Mouse (Mus musculus) heart, embryonic 15.5 days (tissue): ENCODE results near the gene Zfp69. TPM values are rescaled to one million over a fixed set of nuclear protein-coding genes. Genes with fewer than 3 reads are reported as not detected.
A peak's percentile ranks its signal among the peaks of the same experiment; 100 is the strongest.

Source experiments
- ATAC-seq: fragments of 200-750 bp; cut with Nextera tagmentation; replicated peaks from 2 replicates; pipeline ENCODE4 v1.8.0; 2017; ENCODE audit warnings: low read depth, moderate TSS enrichment; ENCODE audit not compliant: insufficient number of reproducible peaks, insufficient read depth, low FRiP score
- H3K27ac ChIP-seq: fragments of 300-500 bp; sonication (generic); 2 replicates; pipeline ENCODE4 v1.5.1; 2015; ENCODE audit warnings: mild to moderate bottlenecking, inconsistent platforms
- H3K27me3 ChIP-seq: fragments of 300-500 bp; sonication (generic); 2 replicates; pipeline ENCODE4 v1.6.1; 2015; ENCODE audit warnings: inconsistent platforms
- H3K36me3 ChIP-seq: fragments of 300-500 bp; sonication (generic); 2 replicates; pipeline ENCODE4 v1.6.1; 2015; ENCODE audit warnings: mild to moderate bottlenecking, inconsistent platforms
- H3K4me1 ChIP-seq: fragments of 300-500 bp; sonication (generic); replicated peaks from 2 replicates; pipeline ENCODE4 v1.6.1; 2015; ENCODE audit warnings: inconsistent platforms
- H3K4me2 ChIP-seq: fragments of 300-500 bp; sonication (generic); 2 replicates; pipeline ENCODE4 v1.6.1; 2015; ENCODE audit warnings: inconsistent platforms, mild to moderate bottlenecking, moderate library complexity
- H3K4me3 ChIP-seq: fragments of 300-500 bp; sonication (generic); 2 replicates; pipeline ENCODE4 v1.5.1; 2015; ENCODE audit warnings: mild to moderate bottlenecking, inconsistent platforms
- H3K9ac ChIP-seq: fragments of 300-500 bp; sonication (generic); 2 replicates; pipeline ENCODE4 v1.6.1; 2015; ENCODE audit warnings: mild to moderate bottlenecking, inconsistent platforms
- H3K9me3 ChIP-seq: fragments of 300-500 bp; sonication (generic); replicated peaks from 2 replicates; pipeline ENCODE4 v1.6.1; 2016; ENCODE audit warnings: inconsistent platforms
- WGBS: fragments of 180-500 bp; shearing (Covaris S2); methylation state at CpG from one replicate; pipeline ENCODE4 v1.1.7; 2015; ENCODE audit warnings: mixed read lengths; 5-methylcytosine and 5-hydroxymethylcytosine counted together
- polyA plus RNA-seq: library from polyadenylated mRNA; unstranded; fragments of >200 nt; fragmentation: Nextera tagmentation; extraction: Ambion mirVana; gene quantifications from 2 replicates; pipeline ENCODE4 v1.2.1, GENCODE M21; 2015

Zfp69 gene
- polyA plus RNA-seq, 1 experiment from 2014 or later, result 10.7 TPM

DNA sequence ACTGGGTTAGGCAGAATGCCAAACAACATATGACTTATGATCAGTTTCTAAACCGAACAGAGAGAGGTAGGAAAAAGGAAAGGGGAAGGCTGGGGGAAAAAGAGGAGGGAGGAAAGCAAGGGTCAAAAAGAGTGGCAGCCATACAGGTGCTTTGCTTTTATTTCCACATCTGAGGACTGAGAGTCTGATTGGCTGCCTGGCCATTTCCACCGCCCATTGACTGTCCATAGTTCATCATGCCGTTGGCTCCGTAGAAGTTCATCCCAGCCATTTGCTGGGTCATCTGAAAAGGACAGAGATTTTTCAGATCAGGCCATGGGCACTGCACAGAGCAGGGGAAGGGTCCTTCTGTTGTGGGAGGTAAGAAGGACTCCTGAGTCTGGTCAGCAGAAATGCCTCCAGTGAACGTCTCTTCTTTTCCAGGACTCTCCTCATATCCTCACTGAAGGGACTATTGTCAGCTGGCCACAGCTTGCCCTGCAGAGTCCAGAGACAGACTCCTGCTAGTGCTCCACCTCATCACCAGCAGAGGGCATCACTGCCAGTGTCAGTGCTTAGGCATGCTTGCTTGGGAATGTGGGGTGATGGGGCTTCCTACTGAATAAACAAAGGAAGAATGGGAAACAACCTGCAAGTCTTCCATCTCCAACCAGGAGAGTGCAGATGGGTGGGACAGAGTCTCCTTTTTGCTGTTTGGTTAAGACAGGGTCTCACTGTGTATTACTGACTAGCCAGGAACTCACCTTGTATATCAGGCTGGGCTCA lies 18.1 kb upstream of the Zfp69 start:
- Histone ChIP-seq H3K9me3 (no peaks in the 10 kb centered on the region), H3K36me3 (peaks cover 33% of the 10 kb centered on the region), H3K27ac (no peak overlapping the region), H3K4me3 (no peak overlapping the region), H3K27me3 (no peaks in the 10 kb centered on the region), H3K4me2 (no peak overlapping the region), H3K9ac (no peak overlapping the region), H3K4me1 (no peaks in the 10 kb centered on the region)
- no peak for ATAC-seq
- WGBS, result 83% methylated on average over 5 of the region's 5 CpGs

DNA sequence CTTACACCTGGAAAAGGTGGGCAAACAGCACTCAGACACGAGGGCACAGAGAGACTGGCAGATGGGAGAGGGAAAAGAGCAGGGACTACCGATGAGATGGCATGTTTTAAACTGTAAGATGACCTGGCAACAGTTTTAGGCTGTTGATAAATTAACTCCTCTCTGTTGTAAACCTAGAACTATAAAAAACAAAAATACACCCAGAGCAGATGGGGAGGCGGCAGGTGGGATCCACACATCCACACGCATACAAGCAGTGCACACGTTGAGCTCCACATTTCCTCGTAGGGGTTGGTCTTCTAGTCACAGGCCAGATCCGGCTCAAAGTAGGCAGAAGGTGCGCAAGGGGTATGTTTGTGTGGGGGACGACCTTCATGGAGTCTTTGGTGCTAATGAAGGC lies 17.0 kb upstream of the Zfp69 start:
- H3K4me3 ChIP-seq, result no peak overlapping the region
- H3K9ac ChIP-seq, result no peak overlapping the region
- no peaks in the 10 kb centered on the region for H3K9me3 ChIP-seq
- ATAC-seq, result no peak
- no peak overlapping the region for H3K4me2 ChIP-seq
- 91% methylated on average over 9 of the region's 9 CpGs for WGBS
- no peaks in the 10 kb centered on the region for H3K27me3 ChIP-seq
- H3K4me1 ChIP-seq, result no peaks in the 10 kb centered on the region
- H3K27ac ChIP-seq, result no peak overlapping the region
- H3K36me3 ChIP-seq, result peaks cover 33% of the 10 kb centered on the region

DNA sequence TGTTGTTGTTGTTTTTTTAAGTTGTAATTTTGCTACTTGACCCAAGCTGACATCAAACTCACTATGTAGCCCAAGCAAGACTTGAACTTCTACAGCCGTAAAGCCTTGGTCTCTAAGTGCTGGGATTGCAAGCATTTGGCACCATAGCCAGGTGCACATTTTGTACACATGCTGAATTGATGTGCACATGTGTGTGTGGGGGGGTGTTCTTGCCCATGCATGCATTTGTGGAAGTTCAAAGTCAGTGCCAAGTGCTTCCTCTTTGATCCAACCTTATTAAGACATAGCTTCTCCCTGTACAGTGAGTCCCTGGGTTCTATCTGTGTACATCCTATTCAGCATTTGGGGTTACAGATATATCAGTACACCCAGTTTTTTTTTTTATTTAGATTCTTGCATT lies 4.1 kb upstream of the Zfp69 start:
- H3K4me1 ChIP-seq, result peaks cover 9% of the 10 kb centered on the region
- no peaks in the 10 kb centered on the region for H3K27me3 ChIP-seq
- no peaks in the 10 kb centered on the region for H3K9me3 ChIP-seq
- no peaks in the 10 kb centered on the region for H3K36me3 ChIP-seq
- WGBS, result 91% methylated on average over 1 of the region's 1 CpGs
- no peak for ATAC-seq
- no peak overlapping the region for H3K9ac ChIP-seq
- H3K27ac ChIP-seq, result no peak overlapping the region
- no peak overlapping the region for H3K4me2 ChIP-seq
- H3K4me3 ChIP-seq, result no peak overlapping the region

DNA sequence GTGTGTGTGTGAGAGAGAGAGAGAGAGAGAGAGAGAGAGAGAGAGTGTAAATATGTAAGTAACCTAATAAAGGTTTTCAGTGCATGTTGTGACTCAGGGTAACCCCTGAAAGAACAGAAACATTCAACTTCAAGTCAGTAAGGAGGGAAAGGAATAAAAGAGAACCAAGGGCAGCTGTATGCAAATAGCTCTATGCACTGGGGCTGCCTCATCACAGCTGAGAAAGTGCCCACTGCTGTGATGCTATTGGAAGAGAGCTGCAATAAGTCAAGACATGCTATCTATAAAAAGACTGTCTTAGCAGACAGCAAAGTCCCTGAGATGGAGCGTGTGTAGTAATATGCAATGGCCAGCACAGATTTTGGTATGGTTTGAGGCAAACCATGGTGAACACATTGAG lies 2.2 kb upstream of the Zfp69 start:
- 89% methylated on average over 1 of the region's 1 CpGs for WGBS
- H3K27me3 ChIP-seq, result no peaks in the 10 kb centered on the region
- peaks cover 14% of the 10 kb centered on the region for H3K4me1 ChIP-seq
- no peak overlapping the region for H3K4me2 ChIP-seq
- H3K36me3 ChIP-seq, result no peaks in the 10 kb centered on the region
- no peak for ATAC-seq
- H3K27ac ChIP-seq, result no peak overlapping the region
- H3K4me3 ChIP-seq, result no peak overlapping the region
- no peak overlapping the region for H3K9ac ChIP-seq
- H3K9me3 ChIP-seq, result no peaks in the 10 kb centered on the region

DNA sequence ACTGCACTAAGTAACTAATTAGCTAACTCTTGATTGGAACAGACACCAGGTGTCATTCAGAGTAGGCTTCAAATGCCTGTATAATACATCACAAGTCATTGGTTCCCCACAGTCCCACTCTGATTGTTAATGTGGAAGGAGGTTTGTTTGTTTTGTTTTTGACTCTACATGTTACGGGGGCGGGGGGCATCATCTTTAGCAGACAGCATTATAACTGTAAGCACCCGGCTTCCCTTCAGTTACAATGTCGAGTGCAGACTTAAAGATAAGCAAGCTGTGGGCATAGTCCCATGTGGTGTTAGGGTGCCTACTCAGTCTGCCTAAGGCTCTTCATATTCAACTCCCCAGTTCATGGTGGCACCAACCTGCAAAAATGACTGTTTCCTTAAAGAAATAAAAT lies 1.5 kb upstream of the Zfp69 start:
- peaks cover 14% of the 10 kb centered on the region for H3K4me1 ChIP-seq
- H3K9ac ChIP-seq, result no peak overlapping the region
- no peaks in the 10 kb centered on the region for H3K9me3 ChIP-seq
- no peaks in the 10 kb centered on the region for H3K36me3 ChIP-seq
- H3K27me3 ChIP-seq, result no peaks in the 10 kb centered on the region
- H3K27ac ChIP-seq, result peak overlapping the region; percentile 87
- H3K4me2 ChIP-seq, result no peak overlapping the region
- no peak overlapping the region for H3K4me3 ChIP-seq
- ATAC-seq, result no peak
- WGBS, result 49% methylated on average over 4 of the region's 4 CpGs

DNA sequence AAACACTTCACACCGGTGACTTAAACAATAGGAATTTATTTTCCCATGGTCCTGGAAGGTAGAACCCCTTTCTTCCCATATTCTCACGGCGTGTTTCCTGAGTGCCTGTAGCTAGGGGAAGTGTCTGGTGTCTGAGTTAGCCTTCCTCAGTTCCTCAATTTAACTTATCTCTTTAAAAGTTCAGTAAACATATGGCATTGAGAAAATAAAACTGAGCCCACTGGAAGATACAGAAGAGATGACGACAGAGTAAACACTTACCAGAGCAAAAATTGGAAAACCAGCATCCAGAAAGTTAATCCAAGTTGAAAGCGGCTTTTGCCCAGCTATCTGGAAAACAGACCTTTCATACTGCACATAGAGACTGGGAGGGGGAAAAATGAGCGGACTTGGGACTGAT lies 664 bp upstream of the Zfp69 start:
- WGBS, result 33% methylated on average over 6 of the region's 6 CpGs
- H3K27me3 ChIP-seq, result no peaks in the 10 kb centered on the region
- ATAC-seq, result peak; percentile 25; the same call in 1 of the 2 replicates
- peaks cover 14% of the 10 kb centered on the region for H3K4me1 ChIP-seq
- H3K4me2 ChIP-seq, result peak overlapping the region; percentile 91
- H3K9me3 ChIP-seq, result no peaks in the 10 kb centered on the region
- peak overlapping the region; percentile 87 for H3K27ac ChIP-seq
- peak overlapping the region; percentile 76 for H3K9ac ChIP-seq
- peaks cover 3% of the 10 kb centered on the region; the same call in 1 of the 2 replicates for H3K36me3 ChIP-seq
- H3K4me3 ChIP-seq, result peak overlapping the region; percentile 68

DNA sequence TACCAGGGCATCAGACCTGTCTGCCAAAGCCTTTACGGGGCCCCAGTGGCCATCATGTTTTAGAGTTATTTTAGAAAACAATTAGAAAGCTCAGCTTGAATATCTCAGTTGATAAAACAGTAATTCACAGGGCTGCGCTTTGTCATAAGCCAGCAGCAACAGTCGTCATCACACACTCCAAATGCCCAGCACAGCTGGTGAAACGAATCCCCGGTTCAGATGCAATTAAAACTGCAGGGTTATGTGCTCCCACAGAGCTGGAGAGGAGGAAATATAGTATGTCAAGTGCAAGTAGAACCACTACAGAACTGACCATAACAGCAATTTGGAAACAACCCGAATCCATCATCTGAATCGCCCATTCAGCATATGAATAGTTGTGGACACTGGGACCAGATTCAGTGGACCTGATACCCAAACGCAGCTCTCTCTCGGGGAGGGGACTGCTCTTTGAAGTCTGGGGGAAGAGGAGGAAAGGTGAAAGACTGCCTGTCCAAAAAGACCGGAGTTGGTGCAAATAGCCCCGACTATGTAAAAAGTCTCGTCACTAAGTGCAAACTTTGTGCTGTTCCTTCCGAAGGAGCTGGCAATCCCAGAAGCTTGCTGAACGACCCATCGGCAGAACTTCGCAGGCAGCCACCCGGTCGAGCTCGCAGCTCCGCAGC lies 604 bp downstream of the Zfp69 start:
- no peak for ATAC-seq

DNA sequence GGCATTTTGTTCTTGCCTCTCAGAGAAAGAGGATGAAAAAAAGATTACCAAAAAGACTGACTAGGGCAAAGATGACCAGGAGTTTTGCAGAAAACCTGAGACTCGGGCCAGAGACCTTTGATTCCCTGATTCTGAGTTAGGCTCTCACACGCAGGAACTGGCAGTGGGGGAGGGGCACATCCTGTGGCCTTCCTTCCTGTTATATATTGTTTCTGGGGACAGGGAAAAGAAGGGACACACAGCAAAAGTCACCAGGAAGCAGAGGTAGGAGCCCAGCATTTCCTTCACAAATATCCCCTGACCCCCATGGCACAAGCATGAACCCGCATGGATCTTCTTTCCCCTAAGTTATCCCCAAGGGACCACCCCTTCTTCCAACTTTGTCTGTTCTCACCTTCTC lies 2.6 kb downstream of the Zfp69 start:
- peak overlapping the region; percentile 68 for H3K4me3 ChIP-seq
- peak overlapping the region; percentile 87 for H3K27ac ChIP-seq
- peaks cover 14% of the 10 kb centered on the region for H3K4me1 ChIP-seq
- peaks cover 12% of the 10 kb centered on the region for H3K36me3 ChIP-seq
- no peak for ATAC-seq
- H3K9ac ChIP-seq, result no peak overlapping the region
- 54% methylated on average over 3 of the region's 3 CpGs for WGBS
- H3K9me3 ChIP-seq, result no peaks in the 10 kb centered on the region
- H3K4me2 ChIP-seq, result peak overlapping the region; percentile 91; the same call in 1 of the 2 replicates
- no peaks in the 10 kb centered on the region for H3K27me3 ChIP-seq

More for the DNA sequence above, 604 bp downstream of the Zfp69 start:
- peaks cover 14% of the 10 kb centered on the region for H3K4me1 ChIP-seq
- peak overlapping the region; percentile 91 for H3K4me2 ChIP-seq
- H3K9ac ChIP-seq, result peak overlapping the region; percentile 76
- H3K4me3 ChIP-seq, result peak overlapping the region; percentile 68
- H3K9me3 ChIP-seq, result no peaks in the 10 kb centered on the region
- H3K36me3 ChIP-seq, result peaks cover 12% of the 10 kb centered on the region
- WGBS, result 1% methylated on average over 20 of the region's 20 CpGs
- H3K27me3 ChIP-seq, result no peaks in the 10 kb centered on the region
- H3K27ac ChIP-seq, result peak overlapping the region; percentile 87

DNA sequence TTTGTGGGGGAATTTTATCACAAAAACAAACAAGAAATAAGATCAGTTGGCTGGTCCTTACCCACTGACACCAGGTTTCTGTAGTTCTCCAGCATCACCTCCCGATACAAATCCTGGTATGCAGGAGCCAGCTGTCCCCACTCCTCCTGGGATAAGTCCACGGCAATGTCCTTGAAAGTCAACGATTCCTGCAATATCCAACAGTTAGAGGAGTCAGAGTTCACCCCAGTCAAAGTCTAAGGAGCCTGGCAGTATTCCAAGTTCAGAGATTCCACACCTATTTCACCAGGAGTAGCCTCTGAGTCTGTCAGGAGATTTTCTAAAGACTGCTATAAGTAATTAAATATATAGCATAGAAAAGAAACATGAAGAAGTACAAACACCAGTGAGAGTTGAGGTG lies 16.5 kb downstream of the Zfp69 start:
- H3K9ac ChIP-seq, result no peak overlapping the region
- no peak for ATAC-seq
- WGBS, result 60% methylated on average over 3 of the region's 3 CpGs
- H3K9me3 ChIP-seq, result no peaks in the 10 kb centered on the region; the same call in 1 of the 2 replicates
- H3K4me1 ChIP-seq, result no peaks in the 10 kb centered on the region
- no peak overlapping the region for H3K4me3 ChIP-seq
- no peaks in the 10 kb centered on the region for H3K27me3 ChIP-seq
- H3K27ac ChIP-seq, result no peak overlapping the region
- peaks cover 30% of the 10 kb centered on the region for H3K36me3 ChIP-seq
- no peak overlapping the region for H3K4me2 ChIP-seq

DNA sequence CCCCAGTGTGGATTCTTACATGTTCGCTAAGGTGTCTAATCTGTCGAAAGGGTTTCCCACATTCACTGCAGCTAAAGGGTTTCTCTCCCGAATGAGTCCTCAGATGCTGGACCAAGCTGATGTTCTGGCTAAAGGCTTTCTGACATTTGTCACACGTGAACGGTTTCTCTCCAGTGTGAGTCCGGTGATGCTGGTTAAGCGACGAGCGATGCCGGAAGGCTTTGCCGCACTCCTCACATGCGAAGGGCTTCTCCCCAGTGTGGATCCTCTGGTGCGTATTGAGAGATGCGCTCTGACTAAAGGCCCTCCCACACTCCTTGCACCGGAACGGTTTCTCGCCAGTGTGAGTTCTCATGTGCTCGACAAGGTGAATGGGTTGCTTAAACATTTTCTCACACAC lies 20.8 kb downstream of the Zfp69 start:
- H3K27me3 ChIP-seq, result no peaks in the 10 kb centered on the region
- no peaks in the 10 kb centered on the region; the same call in 1 of the 2 replicates for H3K9me3 ChIP-seq
- no peak overlapping the region for H3K27ac ChIP-seq
- no peak overlapping the region for H3K9ac ChIP-seq
- 94% methylated on average over 18 of the region's 18 CpGs for WGBS
- no peak overlapping the region for H3K4me3 ChIP-seq
- H3K4me2 ChIP-seq, result no peak overlapping the region
- H3K4me1 ChIP-seq, result no peaks in the 10 kb centered on the region
- peaks cover 30% of the 10 kb centered on the region for H3K36me3 ChIP-seq
- ATAC-seq, result no peak

DNA sequence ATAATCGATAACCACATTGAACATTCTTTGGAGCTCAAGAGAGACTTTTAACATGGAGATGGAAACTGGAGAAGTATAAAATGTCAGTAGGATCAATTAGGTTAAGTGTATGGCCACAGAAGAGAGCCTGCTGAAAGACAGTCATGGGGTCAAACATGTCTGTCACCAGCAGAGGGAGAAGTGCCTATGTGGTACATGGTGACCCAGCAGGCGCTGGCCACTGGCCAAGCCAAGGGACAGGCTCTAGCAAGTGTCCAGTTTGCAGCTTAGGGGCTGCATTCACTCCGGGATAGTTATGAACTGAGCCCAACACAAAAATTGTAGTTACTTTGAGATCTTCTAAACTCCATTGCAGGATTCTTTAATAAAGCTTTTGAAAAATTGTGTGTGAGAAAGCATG lies 22.8 kb downstream of the Zfp69 start:
- peaks cover 6% of the 10 kb centered on the region; the same call in 1 of the 2 replicates for H3K4me1 ChIP-seq
- 70% methylated on average over 3 of the region's 3 CpGs for WGBS
- H3K27me3 ChIP-seq, result no peaks in the 10 kb centered on the region
- no peaks in the 10 kb centered on the region; the same call in 1 of the 2 replicates for H3K9me3 ChIP-seq
- no peak overlapping the region for H3K4me3 ChIP-seq
- H3K9ac ChIP-seq, result no peak overlapping the region
- no peak for ATAC-seq
- H3K4me2 ChIP-seq, result no peak overlapping the region
- H3K36me3 ChIP-seq, result peaks cover 21% of the 10 kb centered on the region
- no peak overlapping the region for H3K27ac ChIP-seq
